Mouse (Mus musculus): ENCODE measurements around the gene Morf4l2.

DNA sequence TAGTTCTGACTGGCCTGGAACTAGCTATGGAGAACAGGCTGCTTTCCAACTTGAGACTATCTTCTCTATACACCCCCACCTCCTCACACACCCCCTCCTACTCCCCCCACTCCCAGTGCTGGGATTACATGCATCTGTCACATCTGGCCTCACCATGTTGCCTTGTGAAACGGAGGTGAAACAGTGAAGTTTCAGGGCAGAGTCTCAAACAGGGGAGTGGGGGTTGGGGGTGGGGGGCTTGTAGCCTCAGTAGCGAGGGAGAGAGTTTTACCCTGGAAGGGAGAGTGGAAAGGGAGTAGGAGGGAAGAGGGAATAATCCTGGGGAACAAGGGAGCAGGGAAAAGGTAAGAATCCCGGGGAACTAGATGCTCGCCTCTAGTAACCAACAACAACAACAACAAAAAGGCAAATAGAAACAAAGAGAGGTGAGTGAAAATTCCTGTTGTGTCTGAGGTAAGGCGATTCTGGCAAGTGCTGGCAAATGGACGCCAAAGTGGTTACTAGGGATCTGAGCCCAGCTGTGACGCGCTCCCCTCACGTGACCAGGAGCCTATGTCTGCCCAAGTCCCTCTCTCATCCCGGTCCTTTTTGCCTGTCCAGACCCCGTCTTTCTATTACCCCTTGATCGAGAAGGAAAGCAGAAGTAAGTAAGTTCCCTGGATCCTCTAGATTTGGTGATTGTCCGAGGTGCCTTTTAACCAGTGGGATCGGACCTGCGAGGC, 35.9 kb downstream of the Morf4l2 start, which contains the start of gene Tceal1:
- TF ChIP-seq CTCF (IDR thresholded peaks at IDR 0.05; ENCODE audit: low read depth) (no peak), EP300 (IDR thresholded peaks at IDR 0.05; ENCODE audit: low read depth) (no peak)
